Comparison of ENCODE assay signal across 9 mouse cellular contexts in genomic region chr10:108088883-108089282, GRCm38 (mm10).
DNase-seq lines count a peak whose midpoint lies in the region; ATAC-seq and TF ChIP-seq lines count a peak whose summit lies in the region.
"Had no signal": no experiment of that assay in that cellular context is flagged by ENCODE, and none has a peak within 500 bp of the region (broad histone marks: within the 10 kb centered on the region; RNA-seq: fewer than 3 reads in every experiment).

No protein-coding gene starts in this region.

- peaks cover 13% of the 10 kb centered on the region for H3K4me1 ChIP-seq in lung, embryonic 14.5 days (ENCODE audit: insufficient read depth)
- H3K4me1 ChIP-seq in intestine, embryonic 16.5 days (ENCODE audit: control insufficient read depth, insufficient read depth, low read length) = no peaks in the 10 kb centered on the region

- no peak for TF ChIP-seq CTCF in lung, embryonic 14.5 days (IDR thresholded peaks at IDR 0.05; ENCODE audit: low read depth)

- no peaks in the 10 kb centered on the region for H3K9me3 ChIP-seq in lung, embryonic 14.5 days (ENCODE audit: low read depth, low read length)
- H3K9me3 ChIP-seq in intestine, embryonic 16.5 days (ENCODE audit: control insufficient read depth, low read length) = no peaks in the 10 kb centered on the region
- H3K9me3 ChIP-seq: midbrain, embryonic 12.5 days had no signal

- no peak overlapping the region for H3K4me3 ChIP-seq in lung, embryonic 14.5 days (ENCODE audit: low read depth, low read length)
- H3K4me3 ChIP-seq in intestine, embryonic 16.5 days (ENCODE audit: low read length) = no peak overlapping the region
- H3K4me3 ChIP-seq: midbrain, embryonic 12.5 days had no signal

- no peaks in the 10 kb centered on the region for H3K27me3 ChIP-seq in lung, embryonic 14.5 days (ENCODE audit: insufficient read depth, low read length)
- H3K27me3 ChIP-seq in intestine, embryonic 16.5 days (replicated peaks; ENCODE audit: control insufficient read depth, insufficient read depth, low read length) = no peaks in the 10 kb centered on the region
- H3K27me3 ChIP-seq: midbrain, embryonic 12.5 days had no signal

- DNase-seq in lung, embryonic 14.5 days = peak; percentile 46
- no peak for DNase-seq in lung, postnatal 10 days
- peak; percentile 25 to 54 for DNase-seq in frontal cortex, postnatal 14 days (ENCODE audit: low spot score in 2 of 2)
- DNase-seq in right cerebral cortex, postnatal 4 days = peak; percentile 15
- no peak for DNase-seq in ovary, postnatal 36 days (ENCODE audit: low spot score)
- no peak for DNase-seq in spleen, postnatal 36 days (ENCODE audit: low spot score in 2 of 2)
- DNase-seq: thymus, adult 2 months had no signal

- H3K36me3 ChIP-seq in lung, embryonic 14.5 days (ENCODE audit: insufficient read depth) = no peaks in the 10 kb centered on the region
- no peaks in the 10 kb centered on the region for H3K36me3 ChIP-seq in intestine, embryonic 16.5 days (ENCODE audit: control insufficient read depth, insufficient read depth, low read length)
- H3K36me3 ChIP-seq: midbrain, embryonic 12.5 days had no signal

- peak; percentile 64 for ATAC-seq in lung, embryonic 14.5 days (ENCODE audit: insufficient read depth)
- peak; percentile 85 for ATAC-seq in intestine, embryonic 16.5 days

- peak overlapping the region; percentile 38 for H3K4me2 ChIP-seq in lung, embryonic 14.5 days
- 0 out of 2 replicates have a peak overlapping the region, but pooled peaks have one; percentile 21 for H3K4me2 ChIP-seq in intestine, embryonic 16.5 days (ENCODE audit: low read depth, low read length)
- H3K4me2 ChIP-seq: midbrain, embryonic 12.5 days had no signal

- WGBS in lung, embryonic 14.5 days = 20% methylated on average over 8 of the region's 8 CpGs
- 37% methylated on average over 8 of the region's 8 CpGs for WGBS in intestine, embryonic 16.5 days

- H3K9ac ChIP-seq in lung, embryonic 14.5 days = no peak overlapping the region
- no peak overlapping the region for H3K9ac ChIP-seq in intestine, embryonic 16.5 days (ENCODE audit: low read depth, low read length)
- H3K9ac ChIP-seq: midbrain, embryonic 12.5 days had no signal

- peak overlapping the region; percentile 37 for H3K27ac ChIP-seq in lung, embryonic 14.5 days (ENCODE audit: low read depth)
- H3K27ac ChIP-seq in intestine, embryonic 16.5 days (ENCODE audit: low read length) = peak overlapping the region; percentile 60
- H3K27ac ChIP-seq: midbrain, embryonic 12.5 days had no signal

Comparison
In these comparisons a context has a peak if more than half of its experiments do, and no peak if none do; other contexts are left out.
1. DNase-seq: peak in lung, embryonic 14.5 days (single experiment), frontal cortex, postnatal 14 days (2 of 2) and right cerebral cortex, postnatal 4 days (single experiment); none in lung, postnatal 10 days (single experiment), ovary, postnatal 36 days (single experiment) and spleen, postnatal 36 days (0 of 2).